Mouse (Mus musculus) thymus, adult 2 months (tissue): ENCODE results near the gene Slc7a9. TPM values are rescaled to one million over a fixed set of nuclear protein-coding genes. Genes with fewer than 3 reads are reported as not detected.

Experiments
- DNase-seq: peaks from one replicate; pipeline ENCODE4 v3.0.0; 2021
- H3K27ac ChIP-seq: fragments of 200-500 bp; 2 replicates; pipeline ENCODE4 v1.5.1; 2012; ENCODE audit warnings: low read length, control low read depth; ENCODE audit not compliant: control insufficient read depth, insufficient read depth
- H3K27me3 ChIP-seq: fragments of 200-500 bp; 2 replicates; pipeline ENCODE4 v1.6.1; 2012; ENCODE audit warnings: mild to moderate bottlenecking, low read length, moderate library complexity, mixed read lengths; ENCODE audit not compliant: control insufficient read depth, insufficient read depth
- H3K36me3 ChIP-seq: fragments of 200-500 bp; 2 replicates; pipeline ENCODE4 v1.6.1; 2012; ENCODE audit warnings: mild to moderate bottlenecking, low read length, moderate library complexity; ENCODE audit not compliant: control insufficient read depth, insufficient read depth
- H3K4me1 ChIP-seq: fragments of 200-500 bp; replicated peaks from 2 replicates; pipeline ENCODE4 v1.6.1; 2012; ENCODE audit warnings: low read length; ENCODE audit not compliant: control insufficient read depth, insufficient read depth
- H3K4me3 ChIP-seq: fragments of 200-500 bp; 2 replicates; pipeline ENCODE4 v1.5.1; 2012; ENCODE audit warnings: mild to moderate bottlenecking, low read length, control low read depth, moderate library complexity; ENCODE audit not compliant: control insufficient read depth, insufficient read depth
- CTCF ChIP-seq: fragments of 200-500 bp; IDR thresholded peaks from 2 replicates; pipeline ENCODE4 v1.5.1; 2012; ENCODE audit warnings: mild to moderate bottlenecking, control low read depth, low read length, moderate library complexity, borderline replicate concordance; ENCODE audit not compliant: control insufficient read depth, poor library complexity, insufficient read depth; ENCODE audit errors: extremely low read depth
- POLR2A ChIP-seq: fragments of 200-500 bp; IDR thresholded peaks from 2 replicates; pipeline ENCODE4 v1.6.1; 2012; ENCODE audit warnings: mild to moderate bottlenecking, low read length, control low read depth, moderate library complexity; ENCODE audit not compliant: control insufficient read depth, poor library complexity, insufficient read depth; ENCODE audit errors: extremely low read depth
- WGBS: fragments of 180-500 bp; shearing (Covaris S2); methylation state at CpG from one replicate; pipeline ENCODE4 v1.1.7; 2018; 5-methylcytosine and 5-hydroxymethylcytosine counted together
- polyA plus RNA-seq: library from polyadenylated mRNA; depleted of rRNA; stranded (reverse); fragments of >200 nt; gene quantifications from 2 replicates; pipeline ENCODE4 v1.2.3, GENCODE M21; 2012

Slc7a9 gene
- polyA plus RNA-seq, 1 experiment = 0.19 TPM

DNA sequence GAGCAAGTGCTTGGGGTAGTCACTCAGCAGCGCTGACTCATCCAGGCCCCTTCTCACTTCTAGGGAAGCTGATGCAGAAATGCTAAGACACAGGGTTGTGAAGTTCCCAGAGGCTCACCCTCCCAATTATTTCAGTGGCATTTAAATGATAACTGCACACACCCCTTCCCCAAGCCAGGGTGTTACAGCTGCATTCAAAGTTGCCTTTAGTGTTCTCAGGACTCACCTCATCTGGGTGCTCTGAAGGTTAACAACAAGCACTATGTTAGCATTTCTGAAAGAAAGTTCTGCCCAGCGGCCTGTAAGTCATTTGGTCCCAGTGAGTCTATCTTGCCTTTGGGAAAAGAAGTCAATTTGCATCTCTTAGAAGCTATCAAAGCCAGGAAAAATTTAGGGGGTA lies 19.3 kb downstream of the Slc7a9 start:
- no peak for DNase-seq
- WGBS = 78% methylated on average over 2 of the region's 2 CpGs
- Histone ChIP-seq H3K36me3 (no peaks in the 10 kb centered on the region), H3K4me1 (no peaks in the 10 kb centered on the region), H3K27me3 (no peaks in the 10 kb centered on the region), H3K27ac (no peak overlapping the region), H3K4me3 (no peak overlapping the region)
- TF ChIP-seq CTCF = no peak
- TF ChIP-seq POLR2A = no peak

DNA sequence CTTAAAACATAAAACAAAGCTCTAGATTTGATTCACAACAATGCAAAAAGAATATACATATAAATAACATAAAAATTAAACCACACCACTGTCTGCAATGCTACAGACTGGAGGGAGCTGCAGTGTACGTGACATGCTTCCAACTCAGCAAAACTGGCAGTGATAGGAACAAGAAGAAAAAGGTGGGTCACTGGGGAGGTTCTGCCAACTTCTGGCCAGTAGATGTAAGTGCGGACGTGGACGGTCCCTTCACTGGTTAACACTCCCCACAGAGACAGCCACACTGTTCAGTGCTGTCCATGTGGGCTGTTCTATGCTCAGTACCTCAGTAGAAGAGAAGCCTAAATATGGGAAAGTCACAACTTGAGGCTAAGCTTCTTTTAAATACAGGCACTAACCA lies 22.2 kb downstream of the Slc7a9 start:
- DNase-seq = no peak
- TF ChIP-seq CTCF (no peak), POLR2A (no peak)
- no peaks in the 10 kb centered on the region for H3K4me1 ChIP-seq
- H3K27me3 ChIP-seq = no peaks in the 10 kb centered on the region
- H3K4me3 ChIP-seq = no peak overlapping the region
- 49% methylated on average over 4 of the region's 4 CpGs for WGBS
- H3K27ac ChIP-seq = no peak overlapping the region
- no peaks in the 10 kb centered on the region for H3K36me3 ChIP-seq

DNA sequence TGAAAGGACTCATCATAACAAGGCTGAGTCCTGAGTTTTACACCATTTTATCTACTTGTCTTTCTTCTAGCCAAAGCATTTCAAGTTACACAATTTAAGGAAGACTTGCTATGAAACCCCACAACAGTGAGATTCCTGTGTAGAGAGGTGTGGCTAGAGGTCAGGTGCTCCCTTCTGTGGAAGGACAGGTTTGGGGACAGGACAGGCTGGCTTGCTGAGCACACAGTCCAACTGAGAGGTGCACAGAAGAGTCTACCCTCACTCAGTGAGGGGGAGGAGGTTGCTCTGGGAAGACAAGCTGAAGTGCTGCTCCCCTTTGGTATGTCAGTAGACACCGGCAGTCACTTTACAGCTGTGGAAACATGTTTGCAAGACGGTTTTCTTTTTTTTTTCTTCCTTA lies 27.9 kb downstream of the Slc7a9 start:
- 88% methylated on average over 2 of the region's 2 CpGs for WGBS
- TF ChIP-seq POLR2A = no peak
- no peak for DNase-seq

DNA sequence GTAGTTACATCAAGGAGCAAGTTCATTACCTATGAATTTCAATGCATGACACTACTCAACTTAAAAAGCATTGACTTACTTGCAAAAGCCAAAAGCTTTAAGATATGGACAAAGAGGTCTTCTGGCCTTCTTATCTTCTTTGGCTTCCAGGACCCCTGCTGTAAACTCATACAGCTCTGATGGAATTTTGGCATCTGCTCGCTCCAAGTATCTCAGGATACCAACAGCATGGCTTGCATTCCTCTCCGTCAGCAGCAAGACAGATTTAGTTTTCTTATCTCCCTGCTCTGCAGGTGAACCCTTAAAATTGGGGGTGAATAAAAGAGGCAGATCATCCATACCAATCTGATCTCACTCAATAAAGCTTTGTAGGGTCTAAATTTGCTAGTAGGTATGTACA lies 36.5 kb downstream of the Slc7a9 start:
- DNase-seq = no peak
- Histone ChIP-seq H3K27ac (no peak overlapping the region), H3K27me3 (no peaks in the 10 kb centered on the region), H3K4me1 (no peaks in the 10 kb centered on the region), H3K4me3 (no peak overlapping the region), H3K36me3 (no peaks in the 10 kb centered on the region)
- TF ChIP-seq POLR2A (no peak), CTCF (no peak)
- WGBS = 88% methylated on average over 2 of the region's 2 CpGs

More for the DNA sequence above, 27.9 kb downstream of the Slc7a9 start:
- Histone ChIP-seq H3K36me3 (no peaks in the 10 kb centered on the region), H3K27me3 (no peaks in the 10 kb centered on the region), H3K4me3 (no peak overlapping the region), H3K4me1 (no peaks in the 10 kb centered on the region), H3K27ac (no peak overlapping the region)

DNA sequence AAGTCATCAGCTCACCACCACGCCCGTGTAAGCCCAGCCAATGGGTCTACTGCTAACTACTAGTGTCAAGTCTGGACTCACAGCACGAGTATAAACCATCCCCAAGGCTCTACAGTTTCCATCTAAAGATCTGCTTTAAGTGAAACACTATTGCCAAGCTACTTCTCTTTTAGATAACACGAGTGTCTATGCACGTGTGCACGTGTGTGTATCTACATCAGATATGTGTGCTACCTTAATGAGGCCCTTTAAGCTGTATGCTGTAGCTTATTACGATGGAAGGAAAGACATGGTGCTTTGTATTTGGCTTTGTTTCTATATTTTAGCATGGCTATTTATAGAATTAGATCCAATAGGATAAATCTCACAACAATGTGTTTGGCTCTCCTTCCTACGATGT lies 38.0 kb downstream of the Slc7a9 start:
- H3K4me3 ChIP-seq = no peak overlapping the region
- TF ChIP-seq POLR2A = no peak
- TF ChIP-seq CTCF = no peak
- H3K27ac ChIP-seq = no peak overlapping the region
- H3K27me3 ChIP-seq = no peaks in the 10 kb centered on the region
- no peaks in the 10 kb centered on the region for H3K4me1 ChIP-seq
- DNase-seq = no peak
- no peaks in the 10 kb centered on the region for H3K36me3 ChIP-seq
- 91% methylated on average over 8 of the region's 8 CpGs for WGBS

DNA sequence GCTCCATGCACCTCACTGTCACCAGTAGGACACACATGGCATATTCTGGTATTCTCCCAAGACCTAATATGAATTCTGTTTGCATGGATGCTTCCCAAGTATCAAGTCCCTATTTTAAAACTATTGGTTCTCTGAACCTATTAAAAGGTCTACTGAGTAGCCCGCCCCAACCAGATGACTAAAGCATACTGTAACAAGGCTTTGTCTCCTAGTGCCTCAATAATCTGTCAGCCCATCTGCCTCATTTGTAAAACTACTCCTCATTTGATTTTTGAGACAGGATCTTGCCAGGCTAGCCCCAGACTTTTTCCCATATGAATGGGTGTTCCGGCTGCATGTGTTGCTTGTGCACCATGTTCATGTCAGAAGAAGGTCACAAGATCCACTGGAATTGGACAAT lies 41.6 kb downstream of the Slc7a9 start:
- Histone ChIP-seq H3K36me3 (no peaks in the 10 kb centered on the region), H3K27ac (no peak overlapping the region), H3K27me3 (no peaks in the 10 kb centered on the region), H3K4me3 (no peak overlapping the region), H3K4me1 (no peaks in the 10 kb centered on the region)
- WGBS = 96% methylated on average over 2 of the region's 2 CpGs
- no peak for TF ChIP-seq POLR2A
- no peak for TF ChIP-seq CTCF
- no peak for DNase-seq

DNA sequence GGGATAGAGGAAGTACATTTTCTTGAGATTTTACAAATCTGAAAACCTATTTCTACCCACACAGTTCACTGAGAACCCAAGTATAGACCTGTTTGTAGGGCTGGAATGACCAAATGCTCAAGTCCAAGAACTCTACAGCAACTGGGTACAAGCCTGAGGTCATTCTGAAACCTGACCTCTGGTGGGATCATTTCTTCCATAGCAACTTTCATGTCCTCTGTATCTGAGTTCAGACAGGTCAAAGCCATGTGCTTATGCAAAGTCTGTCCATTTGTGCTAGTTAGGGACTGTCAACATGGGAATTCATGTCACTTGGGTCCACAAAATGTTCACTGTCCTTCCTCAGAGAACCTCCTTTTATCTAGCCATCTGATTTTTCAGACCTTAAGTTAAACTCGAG lies 42.4 kb downstream of the Slc7a9 start:
- DNase-seq = no peak
- WGBS = 82% methylated on average over 1 of the region's 1 CpGs
- no peaks in the 10 kb centered on the region for H3K4me1 ChIP-seq
- TF ChIP-seq POLR2A (no peak), CTCF (no peak)
- H3K36me3 ChIP-seq = no peaks in the 10 kb centered on the region
- H3K4me3 ChIP-seq = no peak overlapping the region
- H3K27me3 ChIP-seq = no peaks in the 10 kb centered on the region
- H3K27ac ChIP-seq = no peak overlapping the region

DNA sequence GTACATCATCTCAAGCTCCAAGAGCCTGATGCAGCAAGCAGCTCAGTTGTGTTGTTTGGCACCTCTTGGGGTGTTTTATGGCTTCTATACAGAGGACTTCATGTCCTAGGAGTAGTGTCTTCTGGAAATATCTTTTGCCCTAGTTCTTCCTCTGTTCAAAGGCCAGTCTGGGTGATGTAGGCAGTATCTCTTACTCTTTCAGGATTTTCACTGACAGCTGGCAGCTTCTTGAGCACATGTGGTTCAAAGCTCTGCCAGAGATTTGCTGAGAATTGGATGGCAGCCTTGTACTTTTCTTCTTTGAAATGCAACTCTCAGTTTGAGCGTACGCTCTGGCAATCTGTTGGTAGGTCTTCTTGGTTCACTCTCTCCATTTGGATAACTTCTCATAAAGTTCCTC lies 48.9 kb downstream of the Slc7a9 start:
- WGBS = 96% methylated on average over 2 of the region's 2 CpGs
- H3K4me3 ChIP-seq = no peak overlapping the region
- DNase-seq = no peak
- no peak for TF ChIP-seq POLR2A
- TF ChIP-seq CTCF = no peak
- no peaks in the 10 kb centered on the region for H3K4me1 ChIP-seq
- no peaks in the 10 kb centered on the region for H3K27me3 ChIP-seq
- no peaks in the 10 kb centered on the region for H3K36me3 ChIP-seq
- H3K27ac ChIP-seq = no peak overlapping the region
